Mouse (Mus musculus) myocyte (in vitro differentiated cells): ENCODE data around the gene Ugt1a10. TPM values are rescaled to one million over a fixed set of nuclear protein-coding genes. Genes with fewer than 3 reads are reported as not detected.
"Not testable (repeated sequence)": the region's sequence is repeated elsewhere in the genome, so short reads cannot be mapped to it uniquely, and the experiment has no call there.

ENCODE experiments used
- H3K27me3 ChIP-seq: one replicate; pipeline ENCODE4 v1.6.1; 2011; ENCODE audit not compliant: control insufficient read depth, insufficient read depth, insufficient read length
- H3K36me3 ChIP-seq: one replicate; pipeline ENCODE4 v1.6.1; 2011; ENCODE audit not compliant: control insufficient read depth, insufficient read depth
- H3K4me2 ChIP-seq: one replicate; pipeline ENCODE4 v1.6.1; 2011; ENCODE audit warnings: low read depth, control low read depth
- H3K4me3 ChIP-seq: one replicate; pipeline ENCODE4 v1.5.1; 2011; ENCODE audit warnings: mild to moderate bottlenecking, control low read depth, moderate library complexity
- H3K79me2 ChIP-seq: one replicate; pipeline ENCODE4 v1.6.1; 2011; ENCODE audit not compliant: control insufficient read depth, insufficient read depth
- H3ac ChIP-seq: one replicate; pipeline ENCODE4 v1.6.1; 2011; ENCODE audit not compliant: control insufficient read depth, insufficient read length
- CEBPB ChIP-seq: IDR thresholded peaks from 2 replicates; pipeline ENCODE4 v1.6.1; 2011; ENCODE audit warnings: mild to moderate bottlenecking, moderate library complexity; ENCODE audit not compliant: poor library complexity, insufficient read depth, severe bottlenecking
- E2F4 ChIP-seq: IDR thresholded peaks from one replicate; pipeline ENCODE4 v1.6.1; 2011; ENCODE audit warnings: mild to moderate bottlenecking, control low read depth, moderate library complexity; ENCODE audit not compliant: insufficient read depth
- MAX ChIP-seq: IDR thresholded peaks from one replicate; pipeline ENCODE4 v1.6.1; 2011; ENCODE audit warnings: low read depth, mild to moderate bottlenecking, control low read depth
- MYOD1 ChIP-seq, 3 experiments: IDR thresholded peaks; one replicate each; pipeline ENCODE4 v1.6.1; 2011; ENCODE audit warnings: control low read depth in 2 of 3, low read depth in 2 of 3, mild to moderate bottlenecking in 2 of 3, moderate library complexity in 1 of 3; ENCODE audit not compliant: insufficient read length in 2 of 3, control insufficient read depth in 1 of 3
- MYOG ChIP-seq, 3 experiments: IDR thresholded peaks; one replicate each; pipeline ENCODE4 v1.6.1; 2011; ENCODE audit warnings: control low read depth in 2 of 3, low read depth in 2 of 3, mild to moderate bottlenecking in 2 of 3; ENCODE audit not compliant: insufficient read length in 2 of 3, control insufficient read depth in 1 of 3, insufficient read depth in 1 of 3
- POLR2A ChIP-seq: IDR thresholded peaks from one replicate; pipeline ENCODE4 v1.6.1; 2011; ENCODE audit warnings: low read depth, mild to moderate bottlenecking, control low read depth, moderate library complexity; ENCODE audit not compliant: insufficient read length
- POLR2AphosphoS2 ChIP-seq: IDR thresholded peaks from one replicate; pipeline ENCODE4 v1.6.1; 2011; ENCODE audit warnings: low read depth, control low read depth; ENCODE audit not compliant: insufficient read length
- REST ChIP-seq: IDR thresholded peaks from one replicate; pipeline ENCODE4 v1.6.1; 2011; ENCODE audit warnings: mild to moderate bottlenecking, control low read depth, moderate library complexity; ENCODE audit not compliant: insufficient read depth, insufficient read length
- SRF ChIP-seq: IDR thresholded peaks from one replicate; pipeline ENCODE4 v1.6.1; 2011; ENCODE audit warnings: low read depth; ENCODE audit not compliant: control insufficient read depth, insufficient read length
- TCF12 ChIP-seq: IDR thresholded peaks from one replicate; pipeline ENCODE4 v1.6.1; 2011; ENCODE audit warnings: mild to moderate bottlenecking, control low read depth; ENCODE audit not compliant: poor library complexity, insufficient read depth, severe bottlenecking
- TCF3 ChIP-seq: IDR thresholded peaks from one replicate; pipeline ENCODE4 v1.6.1; 2011; ENCODE audit warnings: low read depth, control low read depth; ENCODE audit not compliant: insufficient read length
- USF1 ChIP-seq: IDR thresholded peaks from one replicate; pipeline ENCODE4 v1.6.1; 2011; ENCODE audit warnings: low read depth, mild to moderate bottlenecking, control low read depth, moderate library complexity
- polyA plus RNA-seq: library from polyadenylated mRNA; unstranded; fragments of >200 nt; fragmentation: generic; extraction: Trizol; gene quantifications from one replicate; pipeline ENCODE4 v1.2.1, GENCODE M21; 2012; ENCODE audit warnings: missing spikeins

Ugt1a10 gene
- polyA plus RNA-seq, 1 experiment, result not detected

- H3K79me2 ChIP-seq, H3K36me3 ChIP-seq, H3K27me3 ChIP-seq, H3K4me3 ChIP-seq, H3K4me2 ChIP-seq, H3ac ChIP-seq: not testable (repeated sequence)
Measured at GRCm38 (mm10) chr1:88066472-88067102, 11.4 kb downstream of the Ugt1a10 start.

GRCm38 (mm10) chr1:88070495-88070894 is 15.3 kb downstream of the Ugt1a10 start, which contains the start of gene Ugt1a9:
Gene Ugt1a9 (plus strand): TSS chr1:88070800.
- no peak within 1 kb of the TSS for H3ac ChIP-seq
- H3K4me2 ChIP-seq, result no peak within 1 kb of the TSS
- no peaks in the 10 kb centered on the region for H3K27me3 ChIP-seq
- no peak within 1 kb of the TSS for H3K4me3 ChIP-seq
- H3K36me3 ChIP-seq, result no peaks in the 10 kb centered on the region
- no peaks in the 10 kb centered on the region for H3K79me2 ChIP-seq
- TF ChIP-seq MYOD1 (IDR thresholded peaks at IDR 0.05; ENCODE audit: control insufficient read depth in 1 of 3, insufficient read length in 2 of 3, low read depth in 2 of 3) (no peak), MAX (no peak), POLR2A (no peak), MYOG (IDR thresholded peaks at IDR 0.05; ENCODE audit: control insufficient read depth in 1 of 3, insufficient read depth in 1 of 3, insufficient read length in 2 of 3, low read depth in 2 of 3) (no peak)

GRCm38 (mm10) chr1:88070902-88071301 is 15.7 kb downstream of the Ugt1a10 start:
- H3K4me3 ChIP-seq, result no peak overlapping the region
- H3K79me2 ChIP-seq, result no peaks in the 10 kb centered on the region
- H3K27me3 ChIP-seq, result no peaks in the 10 kb centered on the region
- H3ac ChIP-seq, result no peak overlapping the region
- TF ChIP-seq MYOD1 (IDR thresholded peaks at IDR 0.05; ENCODE audit: control insufficient read depth in 1 of 3, insufficient read length in 2 of 3, low read depth in 2 of 3), result no peak
- no peak for TF ChIP-seq MYOG (IDR thresholded peaks at IDR 0.05; ENCODE audit: control insufficient read depth in 1 of 3, insufficient read depth in 1 of 3, insufficient read length in 2 of 3, low read depth in 2 of 3)
- TF ChIP-seq TCF3, result no peak
- TF ChIP-seq POLR2A, result no peak
- TF ChIP-seq POLR2AphosphoS2, result no peak
- no peak for TF ChIP-seq REST
- no peak for TF ChIP-seq USF1
- TF ChIP-seq MAX, result no peak
- TF ChIP-seq TCF12, result no peak
- TF ChIP-seq E2F4, result no peak
- no peak for TF ChIP-seq CEBPB
- no peak overlapping the region for H3K4me2 ChIP-seq
- no peaks in the 10 kb centered on the region for H3K36me3 ChIP-seq

- H3K4me3 ChIP-seq, result no peak overlapping the region
- no peaks in the 10 kb centered on the region for H3K36me3 ChIP-seq
- no peak overlapping the region for H3K4me2 ChIP-seq
- TF ChIP-seq USF1, result no peak
- no peak for TF ChIP-seq MYOD1 (IDR thresholded peaks at IDR 0.05; ENCODE audit: control insufficient read depth in 1 of 3, insufficient read length in 2 of 3, low read depth in 2 of 3)
- no peak for TF ChIP-seq CEBPB
- no peak for TF ChIP-seq SRF
- TF ChIP-seq POLR2A, result no peak
- TF ChIP-seq MYOG (IDR thresholded peaks at IDR 0.05; ENCODE audit: control insufficient read depth in 1 of 3, insufficient read depth in 1 of 3, insufficient read length in 2 of 3, low read depth in 2 of 3), result no peak
- TF ChIP-seq TCF12, result no peak
- no peak for TF ChIP-seq E2F4
- no peak for TF ChIP-seq MAX
- TF ChIP-seq POLR2AphosphoS2, result no peak
- no peak for TF ChIP-seq REST
- TF ChIP-seq TCF3, result no peak
- H3K27me3 ChIP-seq, result no peaks in the 10 kb centered on the region
- H3ac ChIP-seq, result no peak overlapping the region
- H3K79me2 ChIP-seq, result no peaks in the 10 kb centered on the region
Measured at GRCm38 (mm10) chr1:88074471-88074870, 19.3 kb downstream of the Ugt1a10 start.

- no peak overlapping the region for H3K4me3 ChIP-seq
- no peak for TF ChIP-seq MYOD1 (IDR thresholded peaks at IDR 0.05; ENCODE audit: control insufficient read depth in 1 of 3, insufficient read length in 2 of 3, low read depth in 2 of 3)
- TF ChIP-seq MAX, result no peak
- no peak for TF ChIP-seq E2F4
- no peak for TF ChIP-seq POLR2A
- no peak for TF ChIP-seq MYOG (IDR thresholded peaks at IDR 0.05; ENCODE audit: control insufficient read depth in 1 of 3, insufficient read depth in 1 of 3, insufficient read length in 2 of 3, low read depth in 2 of 3)
- TF ChIP-seq POLR2AphosphoS2, result no peak
- TF ChIP-seq CEBPB, result no peak
- TF ChIP-seq REST, result no peak
- no peak for TF ChIP-seq USF1
- no peak for TF ChIP-seq TCF3
- TF ChIP-seq SRF, result no peak
- TF ChIP-seq TCF12, result no peak
- no peaks in the 10 kb centered on the region for H3K79me2 ChIP-seq
- no peak overlapping the region for H3ac ChIP-seq
- no peak overlapping the region for H3K4me2 ChIP-seq
- no peaks in the 10 kb centered on the region for H3K27me3 ChIP-seq
- no peaks in the 10 kb centered on the region for H3K36me3 ChIP-seq
Measured at GRCm38 (mm10) chr1:88077128-88077527, 21.9 kb downstream of the Ugt1a10 start.
